Comparison of ENCODE assay signal across 16 mouse cellular contexts in the genomic region with DNA sequence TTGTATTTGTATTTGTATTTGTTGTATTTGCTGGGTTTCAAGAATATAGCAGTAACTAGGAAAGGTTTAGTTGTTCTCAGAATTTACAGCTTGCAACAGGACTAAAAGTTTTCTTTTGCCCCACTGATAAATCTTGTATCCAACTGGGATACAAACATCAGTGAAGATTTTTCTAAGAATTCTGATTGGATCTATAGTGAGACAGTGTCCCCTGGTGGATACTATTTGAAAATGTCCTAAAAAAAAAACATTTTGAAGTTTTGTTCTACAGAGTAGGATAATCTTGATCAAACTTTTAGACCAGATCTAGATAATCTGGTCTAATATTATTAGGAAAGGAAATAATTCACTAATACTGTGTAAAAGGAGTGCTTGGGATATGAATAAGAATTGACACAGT.
A peak's percentile ranks its signal among the peaks of the same experiment; 100 is the strongest.
DNase-seq lines count a peak whose midpoint lies in the region; ATAC-seq and TF ChIP-seq lines count a peak whose summit lies in the region.
"Had no signal": no experiment of that assay in that cellular context is flagged by ENCODE, and none has a peak within 500 bp of the region (broad histone marks: within the 10 kb centered on the region; RNA-seq: fewer than 3 reads in every experiment).

No protein-coding gene starts in this region.

- H3K4me1 ChIP-seq in ES-E14 (ENCODE audit: control insufficient read depth in 2 of 2, insufficient read depth in 2 of 2, low read length in 2 of 2, poor library complexity in 1 of 2) = no peaks in the 10 kb centered on the region; a peak in 1 of 4 replicates
- H3K4me1 ChIP-seq: stomach, embryonic 15.5 days had no signal

- in situ Hi-C loops in ES-E14 (cut with MboI; ENCODE audit: low sequenced_read_pairs in 2 of 2, unreplicated experiment in 2 of 2) = no loop called here

- no peak overlapping the region for H3K27ac ChIP-seq in gastrocnemius, adult 2 months
- no peak overlapping the region for H3K27ac ChIP-seq in left cerebral cortex, adult 2 months
- H3K27ac ChIP-seq in ES-E14 (ENCODE audit: insufficient read depth, low read depth, low read length, poor library complexity, severe bottlenecking) = no peak overlapping the region
- H3K27ac ChIP-seq: stomach, embryonic 15.5 days had no signal

- H3K9me3 ChIP-seq in ES-E14 (ENCODE audit: control insufficient read depth, insufficient read depth, low read depth, low read length) = no peaks in the 10 kb centered on the region
- H3K9me3 ChIP-seq: heart, embryonic 12.5 days; stomach, embryonic 15.5 days had no signal

- intact Hi-C loops in gastrocnemius, adult 2 months (cut with DNase I) = loop anchor here (1.0 to 2.0 kb wide), 2 partner anchors 48 to 233 kb away; no protein-coding TSS in a partner anchor
- intact Hi-C loops in left cerebral cortex, adult 2 months (cut with DNase I) = loop anchor here (2.0 to 10.0 kb wide), 5 partner anchors 50 to 405 kb away; no protein-coding TSS in a partner anchor

- no peak for DNase-seq in gastrocnemius, adult 2 months
- no peak for DNase-seq in gastrocnemius, postnatal 10 days
- no peak for DNase-seq in left cerebral cortex, adult 2 months (ENCODE audit: extremely low spot score in 1 of 2, low spot score in 2 of 2)
- no peak for DNase-seq in left cerebral cortex, adult 8-10 months (ENCODE audit: low spot score in 2 of 2)
- DNase-seq in 3T3-L1 (ENCODE audit: low read depth, low spot score) = peak; percentile 59
- DNase-seq in ES-E14 (ENCODE audit: low read depth, low spot score) = no peak
- no peak for DNase-seq in cerebellum, postnatal 25 days
- DNase-seq: cerebellum, adult 18-20 months; gastrocnemius, postnatal 25 days; kidney, postnatal 25 days; left cerebral cortex, postnatal 4 days; spleen, adult 18-20 months had no signal

- H3K9ac ChIP-seq in ES-E14 (ENCODE audit: insufficient read depth, low read depth, low read length, poor library complexity, severe bottlenecking) = no peak overlapping the region
- H3K9ac ChIP-seq: heart, embryonic 12.5 days; stomach, embryonic 15.5 days had no signal

- no peak for ATAC-seq in megakaryocyte-erythroid progenitor cell, adult 5-6 weeks (replicated peaks; ENCODE audit: low FRiP score, low TSS enrichment, poor library complexity, severe bottlenecking)
- ATAC-seq: intestine, embryonic 16.5 days had no signal

- H3K36me3 ChIP-seq in ES-E14 (ENCODE audit: control insufficient read depth, insufficient read depth, low read length, poor library complexity, severe bottlenecking) = peaks cover 2% of the 10 kb centered on the region; the same call in 1 of the 2 replicates

- H3K4me3 ChIP-seq in gastrocnemius, adult 2 months = no peak overlapping the region
- no peak overlapping the region for H3K4me3 ChIP-seq in left cerebral cortex, adult 2 months
- H3K4me3 ChIP-seq in ES-E14 (ENCODE audit: insufficient read depth in 1 of 2, low read depth in 1 of 2, low read length in 2 of 2, poor library complexity in 1 of 2, severe bottlenecking in 1 of 2) = no peak overlapping the region
- H3K4me3 ChIP-seq: heart, embryonic 12.5 days; stomach, embryonic 15.5 days had no signal

- TF ChIP-seq CTCF in gastrocnemius, adult 2 months (IDR thresholded peaks at IDR 0.05) = peak; percentile 71
- peak; percentile 80 for TF ChIP-seq CTCF in left cerebral cortex, adult 2 months (IDR thresholded peaks at IDR 0.05)

TF ChIP-seq in ES-E14, 5 proteins besides CTCF, POLR2A, EP300 and RAD21:
- TF ChIP-seq ZC3H11A (IDR thresholded peaks at IDR 0.05; ENCODE audit: borderline replicate concordance, low read depth, low read length) (peak; percentile 68), HCFC1 (IDR thresholded peaks at IDR 0.05; ENCODE audit: borderline replicate concordance, insufficient read depth, low read length) (no peak), ZNF384 (IDR thresholded peaks at IDR 0.05; ENCODE audit: low read depth, low read length) (peak; percentile 75), MAFK (IDR thresholded peaks at IDR 0.05; ENCODE audit: insufficient read depth, low read depth, low read length) (no peak), CHD2 (IDR thresholded peaks at IDR 0.05; ENCODE audit: low read depth, low read length) (no peak)
